Mouse (Mus musculus) monocyte, adult 5-6 weeks (primary cell): ENCODE measurements around the gene Sdk1. TPM values are rescaled to one million over a fixed set of nuclear protein-coding genes. Genes with fewer than 3 reads are reported as not detected.

ENCODE experiments used
- ATAC-seq: fragments of 153-309, 156-312 bp; replicated peaks from 2 replicates; pipeline ENCODE4 v1.8.0; 2017; ENCODE audit warnings: mild to moderate bottlenecking; ENCODE audit not compliant: low TSS enrichment, insufficient number of reproducible peaks, severe bottlenecking, poor library complexity, low FRiP score
- total RNA-seq: library from RNA; stranded (forward); fragments of 200-1000, 200-491, 200-594 nt; gene quantifications from 3 replicates; pipeline ENCODE4 v1.2.3, GENCODE M21; 2017

Gene Sdk1
- total RNA-seq, 1 experiment from 2014 or later = not detected

- no peak for ATAC-seq
Observed at GRCm38 (mm10) chr5:141823823-141824330, 582.6 kb downstream of the Sdk1 start.

DNA sequence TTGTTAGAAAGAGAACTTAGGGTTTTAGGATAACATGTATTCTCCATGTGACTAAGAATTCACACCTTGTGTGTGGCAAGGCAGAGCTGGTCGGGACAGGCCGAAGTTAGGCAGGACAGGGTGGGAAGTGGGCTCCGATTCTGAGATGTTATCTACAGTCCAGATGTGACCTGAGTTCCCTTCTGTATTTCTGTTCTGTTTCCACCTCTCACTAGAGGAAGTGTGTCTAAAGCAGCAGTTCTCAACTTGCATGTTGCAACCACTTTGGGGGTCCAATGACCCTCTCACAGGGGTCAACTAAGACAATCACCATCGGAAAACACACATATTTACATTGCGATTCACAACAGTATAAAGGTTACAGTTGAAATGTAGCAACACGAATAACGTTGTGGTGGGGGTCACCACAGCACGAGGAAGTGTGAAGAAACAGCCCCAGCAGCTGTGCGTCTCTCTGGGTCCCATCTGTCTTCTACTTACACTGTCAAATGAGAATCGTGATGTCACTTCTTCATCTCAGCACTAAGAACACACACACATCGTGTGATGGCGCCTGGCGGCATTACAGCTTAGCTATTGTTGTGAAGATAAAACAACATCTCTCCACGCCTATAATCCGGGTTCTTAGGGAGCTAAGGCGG lies 583.6 kb downstream of the Sdk1 start:
- ATAC-seq = no peak

- ATAC-seq = no peak
Observed at GRCm38 (mm10) chr5:141835566-141835965, 594.3 kb downstream of the Sdk1 start.

DNA sequence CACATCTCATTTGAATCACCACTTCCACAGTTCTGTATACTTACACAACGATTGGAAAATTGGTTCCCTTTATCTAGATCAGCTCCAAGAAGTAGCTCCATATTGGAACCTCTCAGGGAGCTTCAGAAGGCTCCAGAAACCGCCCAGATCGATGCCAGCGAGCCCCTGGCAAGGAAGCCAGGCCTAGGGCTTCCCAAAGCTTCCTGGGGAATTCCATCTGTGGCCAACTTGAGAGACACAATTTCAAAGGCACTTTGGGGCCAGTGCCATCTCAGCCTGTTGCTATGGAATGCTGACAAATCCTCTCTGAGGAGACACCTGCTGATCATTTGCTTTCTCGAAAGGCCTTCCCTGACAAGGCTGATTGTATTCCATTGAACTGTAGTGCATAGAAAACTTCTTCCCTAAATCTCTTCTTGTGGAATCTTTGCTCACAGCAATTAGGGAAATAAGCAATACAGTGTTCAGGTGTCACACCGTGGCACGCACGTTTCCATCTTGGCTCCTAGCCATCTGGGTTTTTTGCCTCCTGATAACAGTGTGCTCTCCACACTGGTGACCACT lies 595.7 kb downstream of the Sdk1 start:
- no peak for ATAC-seq

- no peak for ATAC-seq
Observed at GRCm38 (mm10) chr5:141844701-141845100, 603.4 kb downstream of the Sdk1 start.

- ATAC-seq = no peak
Observed at GRCm38 (mm10) chr5:141847686-141848085, 606.4 kb downstream of the Sdk1 start.

DNA sequence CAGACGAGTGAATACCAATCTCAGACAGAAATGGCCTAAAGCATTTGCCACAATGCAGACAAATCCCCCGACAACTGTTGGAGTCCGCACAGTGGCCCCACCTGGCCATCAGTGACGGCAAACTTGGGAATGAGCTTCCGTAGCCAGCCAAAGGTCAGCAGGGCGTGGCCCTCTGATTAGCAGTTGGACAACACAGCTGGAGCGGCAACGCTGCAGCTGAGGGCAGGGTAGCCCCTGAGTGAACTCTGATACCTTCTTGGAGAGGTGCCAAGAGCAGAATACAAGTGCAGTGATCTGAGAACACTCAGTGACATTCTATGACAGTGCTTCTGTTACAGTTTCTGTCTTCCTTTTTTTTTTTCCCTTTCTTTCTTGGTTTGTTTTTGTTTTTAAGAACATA lies 610.9 kb downstream of the Sdk1 start:
- ATAC-seq = no peak

DNA sequence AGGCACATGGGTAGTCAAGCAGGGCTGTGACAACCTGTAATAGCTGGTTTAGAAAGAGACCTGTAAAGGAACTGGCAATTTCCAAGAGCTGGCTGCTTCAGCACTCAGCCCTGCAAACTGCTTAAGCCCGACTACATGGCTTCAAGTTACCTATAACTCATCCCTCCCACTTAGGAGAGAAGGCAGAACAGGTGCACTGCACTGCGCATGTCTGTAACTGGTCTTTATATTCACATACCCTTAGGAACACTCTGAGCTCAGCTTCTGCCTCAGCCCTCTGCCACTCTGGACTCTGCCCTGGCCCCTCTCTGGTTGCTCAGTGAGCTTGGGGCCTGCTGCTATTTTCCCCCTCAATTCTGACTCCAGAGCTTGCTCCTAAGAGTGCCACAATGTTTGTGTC lies 615.2 kb downstream of the Sdk1 start:
- no peak for ATAC-seq

- no peak for ATAC-seq
Observed at GRCm38 (mm10) chr5:141857781-141858180, 616.5 kb downstream of the Sdk1 start.

DNA sequence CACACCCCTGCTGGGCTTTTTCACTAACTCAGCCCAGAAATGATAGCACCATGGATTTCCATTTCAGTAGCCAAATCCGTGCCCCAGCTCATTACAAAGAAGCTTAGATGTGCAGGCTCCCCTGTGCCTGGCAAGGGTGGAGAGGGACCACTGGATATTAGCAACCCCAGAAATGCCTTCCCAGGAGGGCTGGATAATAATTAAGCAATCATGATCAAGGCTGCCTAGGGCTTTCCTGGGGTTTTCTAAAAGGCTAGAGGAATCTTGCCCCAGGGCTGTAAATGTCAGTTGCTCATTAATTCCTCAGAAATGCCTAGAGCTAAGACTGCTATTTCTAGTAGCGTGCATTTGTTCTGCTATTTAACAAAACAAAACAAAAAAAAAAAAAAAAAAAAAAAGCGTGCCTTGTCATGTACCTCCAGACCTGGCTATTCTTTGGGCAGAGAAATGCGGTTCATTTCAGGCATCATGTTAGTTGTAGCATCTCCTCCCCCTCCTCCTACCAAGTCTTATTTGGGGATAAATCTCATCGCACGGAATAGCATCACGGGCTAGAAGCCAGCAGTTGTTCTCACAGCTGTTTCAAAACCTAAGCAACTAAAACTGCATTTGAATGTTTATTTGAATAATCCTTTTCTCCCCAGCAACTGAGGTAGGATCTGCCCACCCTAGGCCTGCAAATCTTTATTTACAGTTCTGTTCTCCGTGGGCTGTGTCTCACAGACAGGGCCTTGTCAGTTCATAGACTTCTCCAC lies 617.3 kb downstream of the Sdk1 start:
- ATAC-seq = no peak

GRCm38 (mm10) chr5:141866042-141866441 lies 624.8 kb downstream of the Sdk1 start:
- ATAC-seq = no peak

- ATAC-seq = no peak
Observed at GRCm38 (mm10) chr5:141873751-141874150, 632.5 kb downstream of the Sdk1 start.

GRCm38 (mm10) chr5:141880661-141881060 lies 639.4 kb downstream of the Sdk1 start:
- no peak for ATAC-seq

DNA sequence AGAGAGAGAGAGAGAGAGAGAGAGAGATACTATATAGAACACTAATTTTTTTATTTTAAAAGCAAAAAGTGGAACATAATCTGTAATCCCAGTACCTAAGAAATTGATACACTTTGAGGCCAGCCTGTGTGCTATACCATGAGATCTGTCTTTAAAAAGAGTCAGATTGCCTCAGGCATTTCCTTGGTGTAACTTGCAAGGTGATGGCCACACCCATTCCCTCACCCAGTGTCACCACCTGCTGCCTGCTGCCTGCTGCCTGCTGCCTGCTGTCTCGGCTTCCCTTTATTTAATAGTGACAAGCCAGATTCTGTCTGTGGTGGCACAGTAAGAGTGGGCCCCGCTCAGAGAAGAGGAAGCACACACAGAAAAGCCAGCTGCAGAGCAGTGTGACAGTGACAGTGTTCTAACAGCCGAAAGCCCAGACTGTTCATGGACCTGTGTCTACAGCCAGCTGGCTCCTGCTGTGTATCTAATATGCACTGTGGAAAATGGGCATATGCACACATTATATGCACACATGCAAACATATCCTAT lies 642.9 kb downstream of the Sdk1 start:
- ATAC-seq = no peak

- no peak for ATAC-seq
Observed at GRCm38 (mm10) chr5:141886006-141886405, 644.7 kb downstream of the Sdk1 start.

DNA sequence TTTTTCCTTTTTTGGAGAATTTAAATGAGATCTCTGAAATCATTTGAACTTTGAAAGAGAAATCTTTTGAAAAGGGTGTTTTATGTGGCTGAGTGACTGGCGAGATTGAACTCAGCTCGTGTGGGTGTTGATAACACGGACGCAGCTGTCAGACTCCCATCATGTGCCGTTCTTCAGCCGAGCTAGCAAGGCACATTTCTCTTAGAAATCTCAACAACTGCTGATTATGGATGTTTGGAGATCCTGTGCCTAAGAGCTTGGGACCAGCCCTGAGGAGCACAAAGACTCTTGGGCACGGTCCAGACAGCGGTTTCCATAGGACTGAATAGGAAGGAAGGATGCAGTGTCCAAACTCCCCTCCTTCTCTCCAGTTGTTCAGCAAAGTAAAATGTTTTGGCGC lies 648.5 kb downstream of the Sdk1 start:
- ATAC-seq = no peak

GRCm38 (mm10) chr5:141896402-141896801 lies 655.1 kb downstream of the Sdk1 start:
- ATAC-seq = no peak

- ATAC-seq = no peak
Observed at GRCm38 (mm10) chr5:141897481-141897880, 656.2 kb downstream of the Sdk1 start.

DNA sequence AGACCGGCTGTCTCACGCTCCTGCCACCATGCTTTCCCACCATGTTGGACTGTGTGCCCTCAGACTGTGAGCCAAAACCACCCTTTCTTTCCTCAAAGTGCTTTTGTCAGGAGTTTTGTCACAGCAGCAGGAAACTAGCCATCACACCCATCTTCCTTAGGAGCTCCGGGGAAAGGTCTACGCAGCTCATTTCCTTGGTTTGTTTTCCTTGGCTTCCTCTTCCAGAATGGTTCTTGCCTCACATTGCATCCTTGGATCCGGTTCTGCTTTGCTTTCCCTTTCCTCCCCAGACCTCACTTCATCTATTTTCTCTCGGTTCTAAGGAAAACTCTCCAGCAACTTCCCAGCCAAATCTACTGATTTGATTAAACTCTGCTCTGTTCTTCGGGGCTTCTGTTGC lies 658.5 kb downstream of the Sdk1 start:
- no peak for ATAC-seq
